Mouse (Mus musculus): ENCODE measurements around the gene 1190005I06Rik.

The 1190005I06Rik gene

GRCm38 (mm10) chr8:120620441-120620840 lies 27.0 kb downstream of the 1190005I06Rik start:
- DNase-seq (ENCODE audit: low spot score in 2 of 2): no peak

GRCm38 (mm10) chr8:120619235-120620180 lies 27.9 kb downstream of the 1190005I06Rik start:
- DNase-seq (ENCODE audit: low spot score in 2 of 2): no peak

DNA sequence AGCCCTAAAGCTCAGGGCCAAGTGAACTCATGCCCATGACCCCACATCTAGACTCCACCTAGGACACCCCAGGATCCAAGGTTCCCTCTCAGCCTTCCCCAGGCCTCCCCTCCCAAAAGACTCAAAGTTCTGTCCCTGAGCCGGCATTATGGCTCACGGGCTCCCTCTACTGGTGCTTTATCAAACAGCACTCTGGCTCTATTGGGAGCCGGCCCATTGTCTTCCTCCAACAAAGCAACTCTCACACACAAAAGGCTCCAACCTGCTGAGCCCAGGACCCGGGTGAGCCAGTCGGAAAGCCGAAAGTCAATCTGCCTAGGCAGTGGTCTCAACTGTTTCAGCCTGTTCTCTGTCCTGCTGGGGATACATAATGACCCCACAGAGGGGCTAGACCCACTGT lies 29.3 kb downstream of the 1190005I06Rik start:
- DNase-seq (ENCODE audit: low spot score in 2 of 2): peak; percentile 27 to 51

DNA sequence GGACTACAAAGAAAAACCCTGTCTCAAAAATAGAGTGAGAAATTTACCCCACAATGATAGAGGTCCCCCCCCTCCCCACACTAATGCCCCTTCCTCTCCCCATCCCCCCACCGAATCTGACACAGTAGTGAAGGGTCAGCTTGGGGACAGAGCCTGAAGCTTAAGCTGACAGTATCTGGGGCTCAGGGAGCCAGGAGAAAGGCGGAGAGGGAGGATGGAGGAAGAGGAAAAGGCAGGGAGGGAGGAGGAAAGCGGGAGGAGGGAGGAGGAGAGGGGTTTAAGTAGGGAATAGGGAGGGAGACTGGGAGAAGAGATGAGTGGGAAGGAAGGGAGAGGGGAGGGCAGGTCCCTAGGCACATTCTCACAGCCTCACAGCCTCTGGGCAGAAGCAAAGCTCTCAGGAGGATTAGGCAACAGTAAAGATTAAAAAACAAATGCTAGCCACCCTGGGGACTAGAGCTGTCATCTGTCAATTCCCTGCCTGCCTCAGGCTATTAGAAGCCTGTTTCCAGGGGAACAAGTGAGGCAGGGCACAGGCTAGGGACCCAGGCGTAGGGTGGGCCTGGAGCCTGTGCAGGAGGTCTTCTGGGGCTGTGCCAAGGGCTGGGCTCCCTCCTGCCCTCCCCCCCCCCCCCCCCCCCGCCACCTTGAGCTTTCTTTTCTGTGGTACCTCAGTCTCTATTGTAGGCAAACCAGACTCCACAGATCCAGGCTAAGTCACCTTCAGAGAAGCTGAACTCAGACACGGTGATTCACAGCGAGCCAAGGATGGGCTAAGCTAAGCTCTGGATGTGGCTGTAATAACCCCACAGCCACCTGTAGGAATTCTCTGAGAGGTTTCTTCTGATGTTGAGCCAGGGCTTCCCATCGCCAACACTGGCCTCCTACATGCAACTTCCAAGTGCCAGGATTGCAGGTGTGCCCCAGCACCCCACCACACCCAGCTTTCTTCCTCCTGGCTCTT lies 30.5 kb downstream of the 1190005I06Rik start:
- no peak for DNase-seq (ENCODE audit: low spot score in 2 of 2)

GRCm38 (mm10) chr8:120614491-120614890 lies 32.9 kb downstream of the 1190005I06Rik start:
- no peak for DNase-seq (ENCODE audit: low spot score in 2 of 2)

DNA sequence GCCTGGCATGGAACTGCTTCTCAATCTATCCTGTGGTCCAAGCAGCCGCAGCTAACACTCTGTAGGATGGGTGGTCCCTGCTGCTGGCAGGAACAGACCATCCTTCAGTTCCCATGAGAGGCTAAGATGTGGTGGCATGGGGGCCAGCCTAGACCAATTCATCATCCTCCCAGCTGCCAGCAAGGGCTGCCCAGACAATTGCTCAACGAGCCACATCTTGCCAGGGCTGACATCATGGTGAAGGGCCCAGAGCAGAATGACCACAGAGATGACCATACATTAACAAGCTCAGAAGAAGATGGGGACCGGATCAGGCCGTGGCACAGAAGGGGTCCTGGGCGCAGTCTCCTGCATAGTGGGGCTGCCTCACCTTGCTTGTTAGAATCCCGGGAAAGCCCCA lies 36.6 kb downstream of the 1190005I06Rik start:
- no peak for DNase-seq (ENCODE audit: low spot score in 2 of 2)

DNA sequence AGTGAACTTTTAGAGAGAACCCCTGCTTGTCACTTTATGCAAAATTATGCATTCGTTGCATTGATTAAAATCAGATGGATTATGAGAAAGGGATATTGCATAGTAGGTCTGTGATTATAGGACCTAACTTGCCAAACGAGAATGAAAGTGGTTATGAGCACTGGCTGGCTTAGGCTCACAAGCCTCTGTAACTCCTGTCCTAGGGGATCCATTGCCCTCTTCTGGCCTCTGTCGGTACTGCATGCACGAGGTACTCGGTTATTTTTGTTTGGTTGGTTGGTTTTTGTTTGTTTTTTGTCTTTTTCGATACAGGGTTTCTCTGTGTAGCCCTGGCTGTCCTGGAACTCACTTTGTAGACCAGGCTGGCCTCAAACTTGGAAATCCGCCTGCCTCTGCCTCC lies 39.5 kb downstream of the 1190005I06Rik start:
- DNase-seq (ENCODE audit: low spot score in 2 of 2): peak in 1 of 2 experiments; percentile 77

DNA sequence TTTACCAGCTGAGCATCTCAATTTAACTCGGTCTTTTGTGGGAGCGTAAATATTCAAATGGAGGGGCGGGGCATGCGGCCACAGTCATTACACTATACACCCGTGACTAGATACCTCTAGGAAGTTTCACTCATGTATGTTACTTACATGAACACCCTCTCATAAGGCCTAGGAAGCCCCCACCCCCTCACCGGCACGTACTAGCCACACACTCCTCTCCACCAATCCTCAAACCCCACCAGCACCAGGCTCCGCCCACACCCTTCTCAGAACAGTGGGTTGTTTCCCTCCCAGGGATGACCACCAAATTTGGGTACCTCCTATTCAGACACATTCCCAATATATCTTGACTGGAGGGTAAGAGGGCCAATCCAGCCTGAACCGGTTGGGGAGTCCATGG lies 40.0 kb downstream of the 1190005I06Rik start:
- no peak for DNase-seq (ENCODE audit: low spot score in 2 of 2)

GRCm38 (mm10) chr8:120602672-120603071 lies 44.8 kb downstream of the 1190005I06Rik start:
- DNase-seq (ENCODE audit: low spot score in 2 of 2): no peak

DNA sequence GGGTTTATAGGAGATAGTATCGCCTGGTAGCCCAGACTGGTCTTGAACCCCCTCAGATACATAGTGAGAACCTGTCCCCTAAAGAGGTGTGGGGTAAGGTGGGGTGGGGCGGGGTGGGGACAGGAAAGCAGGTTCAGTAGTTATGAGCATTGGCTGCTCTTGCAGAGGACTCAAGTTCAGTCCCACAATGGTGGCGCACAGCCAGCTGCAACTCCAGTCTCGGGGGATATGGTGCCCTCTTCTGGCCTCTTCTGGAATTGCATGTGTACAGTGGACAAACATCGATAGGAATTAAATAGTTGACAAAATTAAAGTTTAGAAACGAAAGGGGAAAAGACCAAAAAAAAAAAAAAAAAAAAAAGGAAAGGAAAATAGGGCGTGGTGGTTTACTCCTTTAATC lies 47.9 kb downstream of the 1190005I06Rik start:
- DNase-seq (ENCODE audit: low spot score in 2 of 2): peak; percentile 63 to 64

GRCm38 (mm10) chr8:120598579-120598978 lies 48.9 kb downstream of the 1190005I06Rik start:
- DNase-seq (ENCODE audit: low spot score in 2 of 2): no peak

- no peak for DNase-seq (ENCODE audit: low spot score in 2 of 2)
Measured at GRCm38 (mm10) chr8:120595963-120596362, 51.5 kb downstream of the 1190005I06Rik start.

GRCm38 (mm10) chr8:120594571-120594970 lies 52.9 kb downstream of the 1190005I06Rik start:
- no peak for DNase-seq (ENCODE audit: low spot score in 2 of 2)

DNA sequence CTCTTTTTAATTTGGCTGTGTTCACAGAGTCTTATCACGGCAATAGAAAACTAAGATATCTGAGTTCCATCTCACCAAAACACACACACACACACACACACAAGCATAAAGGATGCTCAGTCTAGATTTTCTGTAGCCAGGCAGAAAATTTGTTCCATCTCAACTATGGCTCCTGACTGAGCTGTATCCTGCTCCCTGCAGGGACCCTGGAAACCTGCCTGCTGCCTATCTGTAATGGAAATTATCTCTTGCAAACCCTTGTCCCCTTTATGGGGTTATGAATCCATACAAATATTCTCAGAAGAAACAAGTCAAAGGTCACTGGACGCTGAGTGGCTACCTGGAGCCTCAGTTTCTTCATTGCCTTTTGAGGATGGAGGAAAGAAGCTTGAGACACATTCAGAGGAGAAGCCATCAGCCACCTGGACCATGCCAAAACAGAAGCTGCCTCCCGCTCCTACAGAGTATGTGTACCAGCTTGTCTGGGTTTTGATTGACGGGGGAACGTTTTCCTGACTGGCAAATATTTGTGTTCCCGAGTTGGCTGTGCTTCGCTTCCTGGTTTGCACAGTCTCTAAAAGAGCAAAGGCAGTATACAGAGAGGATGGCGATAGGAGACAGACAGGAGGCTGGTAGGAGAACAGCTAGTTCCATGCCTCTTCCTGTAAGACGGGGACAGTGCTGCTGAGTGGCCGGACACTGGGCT lies 55.7 kb downstream of the 1190005I06Rik start:
- DNase-seq (ENCODE audit: low spot score in 2 of 2): no peak

GRCm38 (mm10) chr8:120589921-120590320 lies 57.5 kb downstream of the 1190005I06Rik start:
- DNase-seq (ENCODE audit: low spot score in 2 of 2): no peak

DNA sequence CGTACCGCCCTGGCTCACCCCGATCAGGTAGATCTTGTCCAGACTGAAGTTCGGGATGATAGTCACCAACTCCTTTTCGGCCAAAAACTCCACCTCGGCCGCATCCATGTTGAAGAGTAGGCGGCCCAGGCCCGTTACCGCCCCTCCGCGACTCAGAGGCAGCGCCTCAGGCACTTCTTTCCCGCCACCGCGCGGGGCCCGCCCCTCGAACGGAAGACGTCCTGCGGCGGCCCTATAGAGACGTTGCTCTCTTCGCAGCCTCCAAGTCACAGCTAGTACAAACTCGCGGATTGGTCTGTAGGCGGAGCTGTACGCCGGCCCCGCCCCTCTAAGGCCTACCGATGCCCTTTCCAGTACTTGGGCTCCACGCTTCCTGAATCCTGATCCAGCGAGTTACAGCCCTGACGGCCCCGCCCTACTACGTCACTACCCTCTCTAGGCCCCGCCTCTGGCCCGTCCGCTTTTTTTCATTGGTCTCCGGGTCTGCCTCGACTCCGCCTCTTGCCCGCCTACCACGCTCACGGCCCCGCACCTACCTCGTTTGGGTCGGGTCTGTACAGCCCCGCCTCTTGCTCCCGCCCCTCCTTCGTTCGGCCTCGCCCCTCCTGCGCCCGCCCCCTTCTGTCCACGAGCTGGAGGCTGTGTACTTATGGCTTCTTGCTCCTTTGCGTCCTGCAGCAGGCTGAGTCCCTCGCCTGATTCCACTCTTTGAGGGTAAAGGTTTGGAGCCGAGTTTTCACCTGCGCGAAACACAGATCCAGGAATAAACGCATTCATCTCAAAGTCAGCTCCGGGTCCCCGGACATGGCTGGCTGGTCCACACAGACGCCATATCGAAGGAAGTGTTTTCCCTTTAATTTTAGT lies 58.3 kb downstream of the 1190005I06Rik start, which contains the start of gene Gins2:
TSS of gene Gins2 (minus strand) at position 397 of the 864 bp plus-strand sequence.
- peak; percentile 97 to 100 for DNase-seq (ENCODE audit: low spot score in 2 of 2)

DNA sequence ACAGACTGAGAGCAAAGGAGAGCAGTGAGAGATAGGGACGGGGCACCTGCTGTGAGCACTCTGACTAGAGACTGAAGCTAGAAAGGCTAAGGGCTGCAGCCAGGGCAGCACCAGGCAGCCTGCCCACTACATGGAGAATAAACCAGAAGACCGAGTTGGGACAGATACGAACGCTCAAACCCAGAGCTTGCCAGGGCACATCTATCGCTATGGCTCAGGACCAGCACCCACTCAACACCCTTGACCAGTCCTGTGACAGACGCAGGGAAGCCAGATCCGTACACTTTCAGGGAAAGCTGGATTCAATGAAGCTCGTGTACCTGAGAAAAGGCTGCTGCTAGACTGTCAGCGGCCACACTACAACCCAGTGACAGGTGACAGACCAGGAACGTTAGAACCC lies 61.9 kb downstream of the 1190005I06Rik start:
- no peak for DNase-seq (ENCODE audit: low spot score in 2 of 2)

DNA sequence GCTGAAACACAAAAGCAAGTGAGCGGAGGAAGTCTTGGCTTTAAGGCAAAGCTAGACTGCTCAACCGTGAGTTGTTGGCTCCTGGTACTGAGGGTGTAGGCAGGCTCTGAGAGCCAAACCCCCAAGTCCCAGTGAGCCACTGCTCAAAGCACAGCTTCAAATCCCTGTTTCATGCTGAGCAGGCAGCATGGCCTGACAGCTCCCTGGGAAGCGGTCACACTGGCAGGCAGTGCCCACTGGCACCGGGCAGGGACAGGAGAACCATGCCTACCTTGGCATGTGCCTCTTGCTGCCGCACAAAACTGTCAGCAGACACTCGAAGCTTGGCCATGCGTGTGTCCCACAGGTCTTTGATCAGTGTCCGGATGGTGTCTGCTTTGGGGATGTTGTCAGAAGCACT lies 65.6 kb downstream of the 1190005I06Rik start:
- DNase-seq (ENCODE audit: low spot score in 2 of 2): no peak

GRCm38 (mm10) chr8:120581329-120581728 lies 66.1 kb downstream of the 1190005I06Rik start:
- no peak for DNase-seq (ENCODE audit: low spot score in 2 of 2)

DNA sequence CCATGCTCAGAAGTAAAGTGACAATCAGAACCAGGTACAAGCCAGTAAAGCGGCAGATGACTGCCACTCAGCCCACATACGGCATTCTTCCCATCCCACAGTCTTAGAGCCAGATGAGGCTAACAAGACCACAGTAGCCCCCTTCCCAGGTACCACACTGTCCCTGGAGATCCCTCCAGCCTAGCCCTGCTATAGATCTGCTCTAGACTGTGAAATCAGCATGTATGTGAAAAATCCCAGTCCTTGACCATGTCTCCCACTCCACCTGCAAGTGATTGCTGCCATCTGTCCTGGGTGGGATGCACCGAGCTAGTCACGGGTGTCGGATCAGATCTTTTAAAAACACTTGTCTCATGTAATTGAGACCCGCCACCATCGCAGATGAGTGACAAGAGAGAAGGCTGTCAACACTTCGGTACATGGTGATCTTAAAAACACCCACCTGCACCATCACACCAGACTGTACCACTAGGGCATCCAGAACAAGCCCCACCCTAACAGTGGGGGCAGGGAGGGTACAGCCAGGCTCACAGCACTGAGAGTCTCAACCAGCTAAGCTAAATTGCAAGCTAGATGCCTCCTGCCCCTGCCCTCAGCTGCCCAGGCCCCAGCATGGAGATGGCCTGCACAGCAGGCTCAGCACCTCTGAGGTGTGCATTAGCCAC lies 67.0 kb downstream of the 1190005I06Rik start:
- no peak for DNase-seq (ENCODE audit: low spot score in 2 of 2)

Data from urinary bladder, adult 18-20 months (tissue).